Mouse (Mus musculus) cerebellum, adult 2 months (tissue): ENCODE measurements around the gene Zfp414. TPM values are rescaled to one million over a fixed set of nuclear protein-coding genes. Genes with fewer than 3 reads are reported as not detected.

Experiments
- DNase-seq, 2 experiments: peaks; one replicate each; pipeline ENCODE4 v3.0.0; 2021
- H3K27ac ChIP-seq: fragments of 200-500 bp; 2 replicates; pipeline ENCODE4 v1.5.1; 2012; ENCODE audit warnings: low read length, control low read depth, inconsistent platforms; ENCODE audit not compliant: insufficient read depth
- H3K27me3 ChIP-seq: fragments of 200-500 bp; 2 replicates; pipeline ENCODE4 v1.6.1; 2012; ENCODE audit warnings: inconsistent platforms, mild to moderate bottlenecking, low read length, moderate library complexity; ENCODE audit not compliant: control insufficient read depth, insufficient read depth
- H3K4me1 ChIP-seq: fragments of 200-500 bp; 2 replicates; pipeline ENCODE4 v1.6.1; 2011; ENCODE audit warnings: low read length; ENCODE audit not compliant: control insufficient read depth, insufficient read depth
- H3K4me3 ChIP-seq: fragments of 200-500 bp; replicated peaks from 2 replicates; pipeline ENCODE3; 2011; ENCODE audit warnings: mild to moderate bottlenecking, low read depth, low read length, control low read depth; ENCODE audit not compliant: insufficient read depth
- CTCF ChIP-seq: fragments of 200-500 bp; IDR thresholded peaks from 2 replicates; pipeline ENCODE4 v1.5.1; 2011; ENCODE audit warnings: low read depth, mild to moderate bottlenecking, control low read depth, low read length, moderate library complexity, borderline replicate concordance; ENCODE audit not compliant: insufficient read depth
- POLR2A ChIP-seq: fragments of 200-500 bp; IDR thresholded peaks from 2 replicates; pipeline ENCODE4 v1.6.1; 2011; ENCODE audit warnings: low read length, control low read depth, borderline replicate concordance; ENCODE audit not compliant: insufficient read depth
- WGBS: fragments of 180-500 bp; shearing (Covaris S2); methylation state at CpG from one replicate; pipeline ENCODE4 v1.1.7; 2018; 5-methylcytosine and 5-hydroxymethylcytosine counted together
- polyA plus RNA-seq: library from polyadenylated mRNA; depleted of rRNA; stranded (reverse); fragments of >200 nt; gene quantifications from 2 replicates; pipeline ENCODE4 v1.2.3, GENCODE M21; 2012

The Zfp414 gene
- polyA plus RNA-seq, 1 experiment, result 99.1 TPM

DNA sequence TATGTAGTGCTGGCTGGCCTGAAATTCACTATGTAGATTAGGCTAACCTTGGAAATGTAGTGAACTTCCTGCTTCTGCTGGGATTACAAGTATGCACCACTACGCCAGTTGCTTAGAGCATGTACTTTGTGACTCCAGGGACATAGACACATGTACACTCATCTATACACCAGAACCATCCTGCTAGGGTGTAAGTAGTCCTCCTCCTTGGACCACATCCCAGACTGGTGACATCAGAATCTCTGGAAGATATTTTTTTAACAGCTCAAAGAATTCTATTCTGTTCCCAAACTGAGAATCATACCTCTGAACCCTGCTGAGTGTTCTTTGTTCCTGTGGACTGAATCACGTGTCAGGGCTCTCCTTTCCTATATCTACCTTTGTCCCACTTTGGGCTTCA, 8.1 kb downstream of the Zfp414 start:
- H3K4me1 ChIP-seq, result peaks cover 4% of the 10 kb centered on the region
- 49% methylated on average over 2 of the region's 2 CpGs for WGBS
- DNase-seq, result no peak
- H3K4me3 ChIP-seq, result no peak overlapping the region
- no peaks in the 10 kb centered on the region for H3K27me3 ChIP-seq
- no peak for TF ChIP-seq CTCF
- no peak for TF ChIP-seq POLR2A
- no peak overlapping the region for H3K27ac ChIP-seq

- Histone ChIP-seq H3K4me1 (no peaks in the 10 kb centered on the region; the same call in 1 of the 2 replicates), H3K27ac (no peak within 1 kb of the TSS), H3K27me3 (no peaks in the 10 kb centered on the region), H3K4me3 (no peak within 1 kb of the TSS)
- no peak for TF ChIP-seq POLR2A
- TF ChIP-seq CTCF, result no peak
- no peak for DNase-seq
- 87% methylated on average over 4 of the region's 4 CpGs for WGBS
Measured at GRCm38 (mm10) chr17:33637516-33638276, 8.8 kb downstream of the Zfp414 start, which contains the start of gene Pram1. TSS of gene Pram1 (plus strand) at chr17:33638056.

DNA sequence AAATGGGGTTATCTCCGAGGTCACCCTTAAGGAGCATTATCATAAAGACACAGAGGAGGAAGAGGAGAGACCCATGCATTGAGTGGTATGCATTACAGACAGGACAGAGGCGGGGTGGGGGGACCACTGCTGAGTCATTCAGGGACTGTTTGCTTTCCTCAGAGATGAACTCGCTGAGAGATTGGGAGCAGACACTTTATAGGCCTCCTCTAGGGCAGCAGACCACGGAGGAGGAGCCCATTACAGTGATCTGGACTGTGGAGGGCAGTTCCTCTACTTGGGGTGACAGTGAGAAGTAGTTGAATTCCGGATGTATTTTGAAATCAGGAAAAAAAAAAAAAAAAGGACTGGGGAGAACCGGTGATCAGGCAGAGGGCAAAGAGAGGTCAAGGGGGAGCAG, 10.9 kb downstream of the Zfp414 start:
- WGBS, result 65% methylated on average over 6 of the region's 6 CpGs

GRCm38 (mm10) chr17:33644068-33644467, 15.2 kb downstream of the Zfp414 start:
- H3K27ac ChIP-seq, result no peak overlapping the region
- WGBS, result 87% methylated on average over 4 of the region's 4 CpGs
- no peak for DNase-seq
- no peaks in the 10 kb centered on the region for H3K27me3 ChIP-seq
- TF ChIP-seq CTCF (no peak), POLR2A (no peak)
- H3K4me3 ChIP-seq, result no peak overlapping the region
- H3K4me1 ChIP-seq, result 0 out of 2 replicates have a peak, but pooled peaks cover 10% of the 10 kb centered on the region

More for the DNA sequence above, 10.9 kb downstream of the Zfp414 start:
- no peak overlapping the region for H3K4me3 ChIP-seq
- no peaks in the 10 kb centered on the region for H3K27me3 ChIP-seq
- H3K4me1 ChIP-seq, result peaks cover 4% of the 10 kb centered on the region; the same call in 1 of the 2 replicates
- no peak for DNase-seq
- no peak overlapping the region for H3K27ac ChIP-seq
- TF ChIP-seq CTCF (no peak), POLR2A (no peak)

DNA sequence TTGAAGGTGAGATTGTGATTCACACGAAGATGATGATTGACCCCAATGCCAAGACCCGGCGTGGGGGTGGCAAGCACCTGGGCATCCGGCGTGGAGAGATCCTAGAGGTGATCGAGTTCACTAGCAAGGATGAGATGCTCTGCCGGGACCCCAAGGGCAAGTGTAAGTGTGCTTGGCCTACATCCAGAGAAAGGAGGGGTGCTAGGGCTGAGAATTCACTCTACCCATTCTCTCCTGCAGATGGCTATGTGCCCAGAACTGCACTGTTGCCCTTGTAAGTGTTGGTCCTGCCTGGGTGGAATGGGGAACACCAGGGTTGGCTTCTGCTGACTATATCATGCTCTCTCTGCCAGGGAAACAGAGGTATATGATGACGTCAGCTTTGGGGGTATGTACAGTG, 16.2 kb downstream of the Zfp414 start:
- H3K4me1 ChIP-seq, result 0 out of 2 replicates have a peak, but pooled peaks cover 10% of the 10 kb centered on the region
- no peak overlapping the region for H3K4me3 ChIP-seq
- 86% methylated on average over 8 of the region's 8 CpGs for WGBS
- H3K27ac ChIP-seq, result no peak overlapping the region
- H3K27me3 ChIP-seq, result no peaks in the 10 kb centered on the region
- TF ChIP-seq CTCF, result no peak
- DNase-seq, result no peak

- WGBS, result 98% methylated on average over 34 of the region's 34 CpGs
- H3K27ac ChIP-seq, result no peak overlapping the region
- H3K4me3 ChIP-seq, result no peak overlapping the region
- TF ChIP-seq POLR2A, result no peak
- TF ChIP-seq CTCF, result no peak
- DNase-seq, result no peak
- 0 out of 2 replicates have a peak, but pooled peaks cover 4% of the 10 kb centered on the region for H3K4me1 ChIP-seq
- no peaks in the 10 kb centered on the region for H3K27me3 ChIP-seq
Measured at GRCm38 (mm10) chr17:33649781-33650475, 21.0 kb downstream of the Zfp414 start.

DNA sequence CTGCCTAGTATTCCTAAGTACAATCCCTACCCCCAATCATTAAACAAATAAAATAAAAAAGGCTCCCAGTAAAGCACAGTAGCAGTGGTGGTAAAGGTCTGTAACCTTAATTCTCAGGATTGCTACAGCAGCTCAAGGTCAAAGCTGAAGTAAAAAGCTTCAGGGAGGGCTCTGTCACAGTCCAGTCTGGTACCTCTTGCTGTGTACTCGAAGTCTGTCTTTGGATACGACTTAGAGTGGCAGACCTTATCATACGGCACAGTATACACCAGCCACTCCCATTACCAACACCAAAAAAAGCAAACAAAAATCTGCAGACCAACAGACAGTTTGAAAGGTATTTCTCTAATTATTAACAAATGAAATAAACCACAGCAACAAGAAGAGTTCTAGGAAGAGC, 37.9 kb downstream of the Zfp414 start:
- no peak for TF ChIP-seq CTCF
- no peak for TF ChIP-seq POLR2A
- H3K4me1 ChIP-seq, result no peaks in the 10 kb centered on the region
- H3K27me3 ChIP-seq, result no peaks in the 10 kb centered on the region
- DNase-seq, result no peak
- H3K27ac ChIP-seq, result no peak overlapping the region
- 75% methylated on average over 3 of the region's 3 CpGs for WGBS
- no peak overlapping the region for H3K4me3 ChIP-seq

- H3K4me3 ChIP-seq, result no peak overlapping the region
- H3K4me1 ChIP-seq, result no peaks in the 10 kb centered on the region
- H3K27me3 ChIP-seq, result no peaks in the 10 kb centered on the region
- 77% methylated on average over 3 of the region's 3 CpGs for WGBS
- H3K27ac ChIP-seq, result no peak overlapping the region
- DNase-seq, result no peak
- TF ChIP-seq CTCF, result no peak
- no peak for TF ChIP-seq POLR2A
Measured at GRCm38 (mm10) chr17:33669681-33670080, 40.8 kb downstream of the Zfp414 start.
